Mouse (Mus musculus) thymus, adult 2 months (tissue): ENCODE measurements around the gene Spats1.

Experiments
- CTCF ChIP-seq: fragments of 200-500 bp; IDR thresholded peaks from 2 replicates; pipeline ENCODE4 v1.5.1; 2012; ENCODE audit warnings: mild to moderate bottlenecking, control low read depth, low read length, moderate library complexity, borderline replicate concordance; ENCODE audit not compliant: control insufficient read depth, poor library complexity, insufficient read depth; ENCODE audit errors: extremely low read depth
- POLR2A ChIP-seq: fragments of 200-500 bp; IDR thresholded peaks from 2 replicates; pipeline ENCODE4 v1.6.1; 2012; ENCODE audit warnings: mild to moderate bottlenecking, low read length, control low read depth, moderate library complexity; ENCODE audit not compliant: control insufficient read depth, poor library complexity, insufficient read depth; ENCODE audit errors: extremely low read depth

GRCm38 (mm10) chr17:45510871-45511270, 35.7 kb upstream of the Spats1 start:
- no peak for TF ChIP-seq POLR2A
- no peak for TF ChIP-seq CTCF
